Mouse (Mus musculus): ENCODE measurements around the gene Borcs8. TPM values are rescaled to one million over a fixed set of nuclear protein-coding genes. Genes with fewer than 3 reads are reported as not detected.

The Borcs8 gene
- polyA plus RNA-seq, 1 experiment from 2014 or later: 57.4 TPM

DNA sequence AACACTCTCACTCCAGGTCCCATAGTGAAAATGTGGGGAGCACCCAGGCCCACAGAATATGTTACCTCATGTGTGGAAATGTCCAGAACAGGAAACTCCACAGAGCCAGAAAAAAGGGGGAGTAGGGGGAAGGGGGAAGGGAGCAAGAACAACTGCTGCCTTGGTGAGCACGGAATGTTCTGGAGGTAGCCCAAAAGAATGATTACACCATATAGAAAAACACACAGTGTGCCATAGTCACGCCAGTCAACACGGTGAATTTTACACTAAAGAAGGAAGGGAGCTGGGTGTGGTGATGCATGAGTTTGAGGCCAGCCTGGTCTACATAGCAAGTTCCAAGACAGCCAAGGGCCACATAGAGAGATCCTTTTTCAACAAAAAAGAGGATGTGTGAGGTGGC lies 24.0 kb downstream of the Borcs8 start:
- no peak overlapping the region for H3K4me3 ChIP-seq (ENCODE audit: low read depth, low read length)
- no peak overlapping the region for H3K27ac ChIP-seq (ENCODE audit: low read length)
- no peak overlapping the region for H3K4me2 ChIP-seq (replicated peaks; ENCODE audit: low read depth, low read length)
- 78% methylated on average over 3 of the region's 3 CpGs for WGBS
- no peaks in the 10 kb centered on the region for H3K36me3 ChIP-seq (ENCODE audit: control insufficient read depth, insufficient read depth, low read length)
- 0 out of 2 replicates have a peak, but pooled peaks cover 4% of the 10 kb centered on the region for H3K27me3 ChIP-seq (ENCODE audit: control insufficient read depth, insufficient read depth, low read length)
- no peak overlapping the region for H3K9ac ChIP-seq (replicated peaks; ENCODE audit: low read depth, low read length)
- H3K9me3 ChIP-seq (ENCODE audit: control insufficient read depth, low read depth, low read length): no peaks in the 10 kb centered on the region
- 0 out of 2 replicates have a peak, but pooled peaks cover 3% of the 10 kb centered on the region for H3K4me1 ChIP-seq (ENCODE audit: control insufficient read depth, insufficient read depth, low read length)
- no peak for ATAC-seq (ENCODE audit: insufficient number of reproducible peaks, insufficient read depth, low FRiP score, low read depth)

DNA sequence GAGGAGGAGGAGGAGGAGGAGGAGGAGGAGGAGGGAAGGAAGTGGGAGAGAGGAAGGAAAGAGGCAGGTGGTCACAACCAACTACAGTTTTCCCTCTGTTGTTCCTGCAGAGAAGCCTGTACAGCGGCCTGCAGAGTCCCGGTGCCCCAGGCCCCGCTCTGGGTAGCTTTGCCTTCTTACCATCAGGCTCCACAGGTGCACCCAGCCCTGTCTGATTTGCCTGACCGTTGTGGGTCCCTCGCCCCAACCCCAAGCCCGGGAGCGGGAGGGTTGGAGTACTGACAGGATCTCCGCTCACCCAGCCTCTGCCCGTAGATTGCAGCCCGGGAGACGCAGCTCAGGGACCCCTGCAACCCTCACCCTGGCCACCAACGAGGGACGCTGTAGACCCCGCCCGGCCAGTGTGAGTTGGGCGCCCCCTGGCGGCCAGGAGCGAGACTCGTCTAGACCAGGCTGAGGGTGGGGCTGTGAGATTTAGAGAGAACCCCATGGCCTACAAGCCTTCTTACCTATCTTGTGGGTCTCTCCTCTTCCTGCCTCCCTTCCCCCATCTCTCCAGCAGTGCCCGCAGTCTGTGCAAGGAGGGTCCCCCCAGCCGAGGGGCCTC lies 27.3 kb downstream of the Borcs8 start:
- Histone ChIP-seq H3K9ac (replicated peaks; ENCODE audit: low read depth, low read length) (no peak overlapping the region), H3K36me3 (ENCODE audit: control insufficient read depth, insufficient read depth, low read length) (no peaks in the 10 kb centered on the region), H3K4me3 (ENCODE audit: low read depth, low read length) (peak overlapping the region; percentile 9; the same call in 1 of the 2 replicates), H3K4me2 (replicated peaks; ENCODE audit: low read depth, low read length) (peak overlapping the region; percentile 40), H3K9me3 (ENCODE audit: control insufficient read depth, low read depth, low read length) (no peaks in the 10 kb centered on the region), H3K27ac (ENCODE audit: low read length) (no peak overlapping the region), H3K4me1 (ENCODE audit: control insufficient read depth, insufficient read depth, low read length) (0 out of 2 replicates have a peak, but pooled peaks cover 3% of the 10 kb centered on the region), H3K27me3 (ENCODE audit: control insufficient read depth, insufficient read depth, low read length) (0 out of 2 replicates have a peak, but pooled peaks cover 4% of the 10 kb centered on the region)
- peak; percentile 77; the same call in 1 of the 2 replicates for ATAC-seq (ENCODE audit: insufficient number of reproducible peaks, insufficient read depth, low FRiP score, low read depth)
- 2% methylated on average over 21 of the region's 21 CpGs for WGBS

DNA sequence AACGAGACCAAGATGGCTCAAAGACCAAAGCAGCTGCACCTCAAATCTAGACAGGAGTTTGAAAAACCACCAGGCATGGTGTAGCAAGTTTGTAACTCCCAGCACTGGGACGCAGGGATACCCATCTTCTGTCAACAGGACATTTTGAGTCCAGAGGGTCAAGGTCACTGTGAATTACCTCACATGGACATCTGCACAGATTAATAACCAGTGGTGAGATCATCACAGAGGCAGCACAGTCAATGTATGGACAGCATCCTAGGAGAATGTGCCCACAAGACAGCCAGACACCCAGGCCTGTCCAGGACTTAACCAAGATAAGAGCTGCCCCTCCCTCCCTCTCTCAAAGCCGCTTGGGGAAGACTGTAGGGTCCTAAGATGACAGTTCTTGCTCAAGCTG lies 30.8 kb downstream of the Borcs8 start:
- WGBS: 73% methylated on average over 3 of the region's 3 CpGs
- Histone ChIP-seq H3K4me1 (ENCODE audit: control insufficient read depth, insufficient read depth, low read length) (peaks cover 10% of the 10 kb centered on the region), H3K36me3 (ENCODE audit: control insufficient read depth, insufficient read depth, low read length) (no peaks in the 10 kb centered on the region), H3K27ac (ENCODE audit: low read length) (no peak overlapping the region), H3K4me2 (replicated peaks; ENCODE audit: low read depth, low read length) (no peak overlapping the region), H3K4me3 (ENCODE audit: low read depth, low read length) (no peak overlapping the region), H3K27me3 (ENCODE audit: control insufficient read depth, insufficient read depth, low read length) (0 out of 2 replicates have a peak, but pooled peaks cover 4% of the 10 kb centered on the region), H3K9me3 (ENCODE audit: control insufficient read depth, low read depth, low read length) (no peaks in the 10 kb centered on the region), H3K9ac (replicated peaks; ENCODE audit: low read depth, low read length) (no peak overlapping the region)
- no peak for ATAC-seq (ENCODE audit: insufficient number of reproducible peaks, insufficient read depth, low FRiP score, low read depth)

DNA sequence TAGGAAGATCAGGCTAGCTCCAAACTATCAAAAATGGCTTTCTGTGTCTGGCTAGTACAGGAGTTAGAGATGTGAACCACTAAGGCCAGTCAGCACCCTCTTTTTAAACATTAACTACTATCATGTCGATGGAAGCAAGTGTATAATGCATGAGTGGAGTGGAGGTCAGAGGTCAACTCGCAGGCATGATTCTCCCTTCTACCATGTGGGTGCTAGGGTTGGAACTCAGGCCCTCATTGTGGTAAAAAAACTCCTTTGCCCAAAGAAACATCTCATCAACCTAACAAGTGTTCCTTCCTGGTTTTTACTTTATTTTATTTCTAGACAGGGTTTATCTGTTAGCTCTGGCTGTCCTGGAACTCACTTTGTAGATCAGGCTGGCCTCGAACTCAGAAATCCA lies 31.4 kb downstream of the Borcs8 start:
- Histone ChIP-seq H3K27me3 (ENCODE audit: control insufficient read depth, insufficient read depth, low read length) (0 out of 2 replicates have a peak, but pooled peaks cover 2% of the 10 kb centered on the region), H3K4me2 (replicated peaks; ENCODE audit: low read depth, low read length) (no peak overlapping the region), H3K4me1 (ENCODE audit: control insufficient read depth, insufficient read depth, low read length) (peaks cover 10% of the 10 kb centered on the region), H3K4me3 (ENCODE audit: low read depth, low read length) (no peak overlapping the region), H3K9ac (replicated peaks; ENCODE audit: low read depth, low read length) (no peak overlapping the region), H3K27ac (ENCODE audit: low read length) (no peak overlapping the region), H3K9me3 (ENCODE audit: control insufficient read depth, low read depth, low read length) (no peaks in the 10 kb centered on the region), H3K36me3 (ENCODE audit: control insufficient read depth, insufficient read depth, low read length) (no peaks in the 10 kb centered on the region)
- WGBS: 69% methylated on average over 3 of the region's 3 CpGs
- no peak for ATAC-seq (ENCODE audit: insufficient number of reproducible peaks, insufficient read depth, low FRiP score, low read depth)

DNA sequence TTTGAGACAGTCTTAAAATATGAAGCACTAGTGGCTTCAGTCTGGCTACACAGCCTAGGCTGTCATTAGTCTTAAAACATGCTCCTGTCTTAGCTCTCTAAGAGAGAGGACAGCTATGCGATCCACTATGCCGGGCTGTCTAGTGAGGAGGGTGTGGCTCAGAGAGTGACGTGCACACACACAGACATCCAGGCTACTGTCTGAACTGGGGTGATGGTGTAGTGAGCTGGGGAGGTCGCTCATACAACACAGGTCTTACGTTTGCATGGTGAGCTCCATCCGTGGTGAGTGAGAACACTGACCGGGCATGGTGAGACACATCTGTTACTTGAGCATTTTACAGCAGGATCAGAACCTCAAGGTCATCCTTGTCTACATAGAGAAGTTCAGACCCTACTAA lies 31.9 kb downstream of the Borcs8 start:
- no peak overlapping the region for H3K4me3 ChIP-seq (ENCODE audit: low read depth, low read length)
- H3K9ac ChIP-seq (replicated peaks; ENCODE audit: low read depth, low read length): no peak overlapping the region
- no peaks in the 10 kb centered on the region for H3K36me3 ChIP-seq (ENCODE audit: control insufficient read depth, insufficient read depth, low read length)
- H3K4me1 ChIP-seq (ENCODE audit: control insufficient read depth, insufficient read depth, low read length): peaks cover 10% of the 10 kb centered on the region
- H3K27me3 ChIP-seq (ENCODE audit: control insufficient read depth, insufficient read depth, low read length): no peaks in the 10 kb centered on the region
- H3K27ac ChIP-seq (ENCODE audit: low read length): no peak overlapping the region
- ATAC-seq (ENCODE audit: insufficient number of reproducible peaks, insufficient read depth, low FRiP score, low read depth): no peak
- 83% methylated on average over 7 of the region's 7 CpGs for WGBS
- no peaks in the 10 kb centered on the region for H3K9me3 ChIP-seq (ENCODE audit: control insufficient read depth, low read depth, low read length)
- H3K4me2 ChIP-seq (replicated peaks; ENCODE audit: low read depth, low read length): no peak overlapping the region

DNA sequence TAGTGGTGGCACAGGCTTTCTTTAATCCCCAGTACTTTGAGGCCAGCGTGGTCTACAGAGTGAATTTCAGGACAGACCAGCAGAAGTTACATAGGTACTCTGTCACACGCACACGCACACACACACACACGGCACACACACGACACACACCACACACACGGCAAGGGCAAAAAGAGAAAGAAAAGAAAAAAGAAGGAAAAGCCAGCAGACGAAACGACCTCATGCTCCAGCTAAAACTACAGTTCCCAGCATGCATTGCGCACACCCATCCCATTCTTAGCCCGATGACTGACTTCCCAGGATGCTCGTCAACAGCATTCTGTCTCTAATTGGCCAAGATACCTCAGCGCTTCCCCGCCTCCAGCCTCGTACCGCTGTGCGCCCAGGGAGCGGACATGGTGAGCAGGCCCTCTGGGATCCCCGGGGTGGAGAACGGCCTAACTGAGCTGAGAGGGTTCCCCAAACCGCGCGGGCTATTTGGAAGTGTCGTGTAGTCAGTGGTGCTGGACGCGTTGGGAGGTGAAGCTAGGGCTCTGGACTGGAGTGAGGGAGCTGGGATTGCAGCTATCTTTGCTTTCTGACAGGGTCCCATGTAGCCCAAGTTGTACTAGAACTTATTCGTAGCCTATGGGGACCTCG lies 32.9 kb downstream of the Borcs8 start, which contains the start of gene Tmem161a:
Gene Tmem161a, plus strand, starts transcription at position 314 of the 639 bp plus-strand sequence.
- WGBS: 3% methylated on average over 27 of the region's 27 CpGs
- Histone ChIP-seq H3K27ac (ENCODE audit: low read length) (peak within 1 kb of the TSS; percentile 33; the same call in 1 of the 2 replicates), H3K4me2 (replicated peaks; ENCODE audit: low read depth, low read length) (peak within 1 kb of the TSS; percentile 54), H3K4me3 (ENCODE audit: low read depth, low read length) (peak within 1 kb of the TSS; percentile 68), H3K27me3 (ENCODE audit: control insufficient read depth, insufficient read depth, low read length) (no peaks in the 10 kb centered on the region), H3K9me3 (ENCODE audit: control insufficient read depth, low read depth, low read length) (no peaks in the 10 kb centered on the region), H3K4me1 (ENCODE audit: control insufficient read depth, insufficient read depth, low read length) (peaks cover 7% of the 10 kb centered on the region), H3K36me3 (ENCODE audit: control insufficient read depth, insufficient read depth, low read length) (no peaks in the 10 kb centered on the region), H3K9ac (replicated peaks; ENCODE audit: low read depth, low read length) (peak within 1 kb of the TSS; percentile 69)
- ATAC-seq (ENCODE audit: insufficient number of reproducible peaks, insufficient read depth, low FRiP score, low read depth): peak; percentile 97

DNA sequence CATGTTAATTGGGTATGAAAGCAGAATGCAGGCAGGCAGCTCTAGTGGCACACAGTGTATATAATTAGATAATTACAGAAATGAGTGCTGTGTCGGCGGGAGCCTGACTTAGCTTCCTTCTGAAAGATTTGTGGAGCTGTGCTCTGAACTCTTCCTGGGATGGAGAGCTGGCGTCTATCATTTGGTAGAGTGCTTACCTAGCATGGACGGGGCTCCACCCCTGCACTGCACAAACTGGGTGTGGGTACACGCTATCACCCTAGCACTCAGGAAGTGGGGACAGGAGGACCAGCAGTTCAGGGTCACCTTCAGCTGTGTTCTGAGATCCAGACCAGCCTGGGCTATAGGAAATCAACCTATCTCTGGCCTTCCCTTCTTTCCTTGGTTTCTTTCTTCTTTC lies 34.0 kb downstream of the Borcs8 start:
- Histone ChIP-seq H3K36me3 (ENCODE audit: control insufficient read depth, insufficient read depth, low read length) (peaks cover 4% of the 10 kb centered on the region; the same call in 1 of the 2 replicates), H3K27ac (ENCODE audit: low read length) (no peak overlapping the region), H3K27me3 (ENCODE audit: control insufficient read depth, insufficient read depth, low read length) (no peaks in the 10 kb centered on the region), H3K9ac (replicated peaks; ENCODE audit: low read depth, low read length) (no peak overlapping the region), H3K9me3 (ENCODE audit: control insufficient read depth, low read depth, low read length) (no peaks in the 10 kb centered on the region), H3K4me2 (replicated peaks; ENCODE audit: low read depth, low read length) (peak overlapping the region; percentile 54), H3K4me1 (ENCODE audit: control insufficient read depth, insufficient read depth, low read length) (peaks cover 7% of the 10 kb centered on the region), H3K4me3 (ENCODE audit: low read depth, low read length) (0 out of 2 replicates have a peak overlapping the region, but pooled peaks have one; percentile 68)
- 81% methylated on average over 5 of the region's 5 CpGs for WGBS
- no peak for ATAC-seq (ENCODE audit: insufficient number of reproducible peaks, insufficient read depth, low FRiP score, low read depth)

DNA sequence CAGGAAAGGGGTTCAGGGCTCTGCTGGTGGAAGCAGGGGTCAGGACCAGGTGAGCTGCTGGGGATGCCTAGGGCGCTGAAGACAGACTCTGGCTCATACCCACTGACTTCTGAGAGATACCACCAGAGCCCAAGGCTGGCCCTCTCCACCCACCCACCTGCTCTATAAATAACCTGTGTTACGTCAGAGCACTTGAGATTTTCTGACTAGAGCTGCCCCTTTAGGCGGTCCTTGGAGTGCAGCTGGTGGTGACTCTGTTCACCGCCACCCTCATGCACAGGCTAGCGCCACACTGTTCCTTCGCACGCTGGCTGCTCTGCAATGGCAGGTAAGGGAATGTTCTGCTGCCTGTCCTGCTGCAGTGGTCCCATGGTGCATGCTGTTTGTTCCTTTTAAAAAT lies 34.8 kb downstream of the Borcs8 start:
- Histone ChIP-seq H3K4me2 (replicated peaks; ENCODE audit: low read depth, low read length) (no peak overlapping the region), H3K9ac (replicated peaks; ENCODE audit: low read depth, low read length) (no peak overlapping the region), H3K27me3 (ENCODE audit: control insufficient read depth, insufficient read depth, low read length) (no peaks in the 10 kb centered on the region), H3K9me3 (ENCODE audit: control insufficient read depth, low read depth, low read length) (no peaks in the 10 kb centered on the region), H3K36me3 (ENCODE audit: control insufficient read depth, insufficient read depth, low read length) (peaks cover 4% of the 10 kb centered on the region; the same call in 1 of the 2 replicates), H3K27ac (ENCODE audit: low read length) (no peak overlapping the region), H3K4me1 (ENCODE audit: control insufficient read depth, insufficient read depth, low read length) (peaks cover 7% of the 10 kb centered on the region), H3K4me3 (ENCODE audit: low read depth, low read length) (no peak overlapping the region)
- WGBS: 90% methylated on average over 7 of the region's 7 CpGs
- ATAC-seq (ENCODE audit: insufficient number of reproducible peaks, insufficient read depth, low FRiP score, low read depth): no peak
